ENCODE assay signal across 31 mouse cellular contexts in genomic region chr13:63199588-63199987, GRCm38 (mm10).
DNase-seq lines count a peak whose midpoint lies in the region; ATAC-seq lines count a peak whose summit lies in the region.
"Had no signal": no experiment of that assay in that cellular context is flagged by ENCODE, and none has a peak within 500 bp of the region (broad histone marks: within the 10 kb centered on the region; RNA-seq: fewer than 3 reads in every experiment).

No protein-coding gene starts in this region.

- no peaks in the 10 kb centered on the region for H3K27me3 ChIP-seq in midbrain, embryonic 11.5 days (ENCODE audit: control insufficient read depth, insufficient read depth, low read length)
- no peaks in the 10 kb centered on the region for H3K27me3 ChIP-seq in midbrain, embryonic 16.5 days (ENCODE audit: control insufficient read depth, insufficient read depth, low read depth, low read length)
- H3K27me3 ChIP-seq: CH12.LX; embryonic facial prominence, embryonic 13.5 days; forebrain, embryonic 12.5 days; forebrain, embryonic 15.5 days; heart, embryonic 13.5 days; Patski had no signal

- no peak overlapping the region for H3K27ac ChIP-seq in midbrain, embryonic 11.5 days (ENCODE audit: low read depth, low read length)
- no peak overlapping the region for H3K27ac ChIP-seq in midbrain, embryonic 16.5 days (ENCODE audit: low read length)
- H3K27ac ChIP-seq: embryonic facial prominence, embryonic 10.5 days; embryonic facial prominence, embryonic 13.5 days; forebrain, embryonic 12.5 days; forebrain, embryonic 15.5 days; heart, adult 2 months; heart, embryonic 10.5 days; heart, embryonic 13.5 days; hindbrain, embryonic 14.5 days; hindbrain, postnatal 0 days had no signal

- H3K4me2 ChIP-seq in midbrain, embryonic 11.5 days, result no peak overlapping the region
- no peak overlapping the region for H3K4me2 ChIP-seq in midbrain, embryonic 16.5 days (ENCODE audit: low read length)
- H3K4me2 ChIP-seq: embryonic facial prominence, embryonic 13.5 days; forebrain, embryonic 12.5 days; forebrain, embryonic 15.5 days; heart, embryonic 13.5 days; hindbrain, embryonic 14.5 days had no signal

- peak; percentile 46 for DNase-seq in adrenal gland, adult 2 months
- no peak for DNase-seq in adrenal gland, adult 18-20 months (ENCODE audit: low spot score in 2 of 2)
- peak; percentile 34 to 37 for DNase-seq in adrenal gland, postnatal 36 days
- no peak for DNase-seq in adrenal gland, adult 8-10 months
- DNase-seq in cerebellum, postnatal 14 days, result peak; percentile 41 to 60
- no peak for DNase-seq in cerebellum, postnatal 36 days
- peak; percentile 41 for DNase-seq in midbrain, embryonic 11.5 days (ENCODE audit: low spot score, missing footprints)
- DNase-seq: B cell, adult 2 months; cerebellum, adult 2 months; embryo, embryonic 11 days; gastrocnemius, postnatal 10 days; gastrocnemius, postnatal 36 days; heart, adult 2 months; heart, postnatal 14 days; heart, postnatal 4 days; kidney, adult 2 months had no signal

- H3K4me1 ChIP-seq in midbrain, embryonic 11.5 days (ENCODE audit: control insufficient read depth, insufficient read depth, low read length), result peaks cover 18% of the 10 kb centered on the region
- H3K4me1 ChIP-seq in midbrain, embryonic 16.5 days (ENCODE audit: control insufficient read depth, insufficient read depth, low read length), result peaks cover 2% of the 10 kb centered on the region; the same call in 1 of the 2 replicates
- H3K4me1 ChIP-seq: heart, embryonic 10.5 days; heart, embryonic 13.5 days had no signal

- no peak overlapping the region for H3K9ac ChIP-seq in midbrain, embryonic 11.5 days (ENCODE audit: low read length)
- no peak overlapping the region for H3K9ac ChIP-seq in midbrain, embryonic 16.5 days (ENCODE audit: low read depth, low read length)
- H3K9ac ChIP-seq: embryonic facial prominence, embryonic 13.5 days; forebrain, embryonic 12.5 days; forebrain, embryonic 15.5 days; heart, embryonic 13.5 days; hindbrain, embryonic 14.5 days had no signal

- 73% methylated on average over 2 of the region's 2 CpGs for WGBS in midbrain, embryonic 11.5 days
- WGBS in midbrain, embryonic 16.5 days, result 73% methylated on average over 2 of the region's 2 CpGs

- no peak for ATAC-seq in midbrain, embryonic 11.5 days (ENCODE audit: low FRiP score)
- no peak for ATAC-seq in midbrain, embryonic 16.5 days
- ATAC-seq: forebrain, embryonic 15.5 days; hindbrain, postnatal 0 days; inflammation-experienced regulatory T-cells, adult 6 months; intestine, postnatal 0 days; Patski had no signal

- no peak overlapping the region for H3K4me3 ChIP-seq in midbrain, embryonic 11.5 days (ENCODE audit: low read depth, low read length)
- no peak overlapping the region for H3K4me3 ChIP-seq in midbrain, embryonic 16.5 days (ENCODE audit: low read depth, low read length)
- H3K4me3 ChIP-seq: embryonic facial prominence, embryonic 10.5 days; embryonic facial prominence, embryonic 13.5 days; erythroblast, embryonic 14.5 days; forebrain, embryonic 12.5 days; forebrain, embryonic 15.5 days; heart, adult 2 months; heart, embryonic 10.5 days; heart, embryonic 13.5 days had no signal

- H3K36me3 ChIP-seq in midbrain, embryonic 11.5 days (ENCODE audit: control insufficient read depth, insufficient read depth, low read length), result no peaks in the 10 kb centered on the region
- no peaks in the 10 kb centered on the region for H3K36me3 ChIP-seq in midbrain, embryonic 16.5 days (ENCODE audit: control insufficient read depth, insufficient read depth, low read length)
- H3K36me3 ChIP-seq: embryonic facial prominence, embryonic 10.5 days; forebrain, embryonic 12.5 days; forebrain, embryonic 15.5 days; G1E; heart, embryonic 10.5 days; heart, embryonic 13.5 days had no signal

- no peaks in the 10 kb centered on the region for H3K9me3 ChIP-seq in midbrain, embryonic 11.5 days (ENCODE audit: control insufficient read depth, low read length)
- H3K9me3 ChIP-seq in midbrain, embryonic 16.5 days (replicated peaks; ENCODE audit: control insufficient read depth, low read length, poor library complexity, severe bottlenecking), result no peaks in the 10 kb centered on the region
- H3K9me3 ChIP-seq: embryonic facial prominence, embryonic 10.5 days; embryonic facial prominence, embryonic 13.5 days; forebrain, embryonic 12.5 days; forebrain, embryonic 15.5 days; G1E; heart, embryonic 10.5 days; heart, embryonic 13.5 days had no signal

Comparison
In these comparisons a context has a peak if more than half of its experiments do, and no peak if none do; other contexts are left out.
1. DNase-seq: peak in adrenal gland, adult 2 months (single experiment), adrenal gland, postnatal 36 days (2 of 2), cerebellum, postnatal 14 days (2 of 2) and midbrain, embryonic 11.5 days (single experiment); none in adrenal gland, adult 18-20 months (0 of 2), adrenal gland, adult 8-10 months (single experiment) and cerebellum, postnatal 36 days (0 of 2).